Mouse (Mus musculus): Measurements from ENCODE around the gene Mterf4. TPM values are rescaled to one million over a fixed set of nuclear protein-coding genes. Genes with fewer than 3 reads are reported as not detected.

The Mterf4 gene
- total RNA-seq (2023; ENCODE audit: inconsistent age), result 14.6 to 23.0 TPM (median 18.2 TPM) in 4 replicates

GRCm38 (mm10) chr1:93305581-93306337, at the start of gene Mterf4:
Mterf4 (minus strand) TSS chr1:93305915.

GRCm38 (mm10) chr1:93342648-93343503, 37.2 kb upstream of the Mterf4 start, which contains the start of the genes Ppp1r7 and Pask:
Ppp1r7 (plus strand) TSS chr1:93342854.
Pask (minus strand) TSS chr1:93343482.

Other genes starting within 250 kb of the Mterf4 start
- 0.06 TPM in 1 of 4 replicates, not detected in the others for gene Kif1a, start 204.0 kb downstream of the Mterf4 start, total RNA-seq (2023; ENCODE audit: inconsistent age)
- not detected in 4 replicates for gene Agxt, start 170.7 kb downstream of the Mterf4 start, total RNA-seq (2023; ENCODE audit: inconsistent age)
- gene 2310007B03Rik, start 145.0 kb downstream of the Mterf4 start, total RNA-seq (2023; ENCODE audit: inconsistent age), result not detected in 4 replicates
- gene Crocc2, start 137.2 kb downstream of the Mterf4 start, total RNA-seq (2023; ENCODE audit: inconsistent age), result not detected in 4 replicates
- 0.66 to 1.8 TPM (median 0.94 TPM) in 4 replicates for gene Sned1, start 70.1 kb downstream of the Mterf4 start, total RNA-seq (2023; ENCODE audit: inconsistent age)
- gene Ppp1r7, start 36.9 kb upstream of the Mterf4 start, total RNA-seq (2023; ENCODE audit: inconsistent age), result 20.6 to 30.1 TPM (median 25.2 TPM) in 4 replicates
- 2.0 to 4.5 TPM (median 2.9 TPM) in 4 replicates for gene Pask, start 37.6 kb upstream of the Mterf4 start, total RNA-seq (2023; ENCODE audit: inconsistent age)
- gene Ano7, start 68.0 kb upstream of the Mterf4 start, total RNA-seq (2023; ENCODE audit: inconsistent age), result 0.26 to 1.3 TPM (median 0.60 TPM) in 4 replicates
- 123 to 144 TPM (median 138 TPM) in 4 replicates for gene Hdlbp, start 172.9 kb upstream of the Mterf4 start, total RNA-seq (2023; ENCODE audit: inconsistent age)
- 3.8 to 4.9 TPM (median 4.5 TPM) in 4 replicates for gene Farp2, start 206.2 kb upstream of the Mterf4 start, total RNA-seq (2023; ENCODE audit: inconsistent age)

All from B cell, adult (primary cell).